Mouse (Mus musculus) adrenal gland, postnatal 0 days (tissue): ENCODE data around the gene Agbl1. TPM values are rescaled to one million over a fixed set of nuclear protein-coding genes. Genes with fewer than 3 reads are reported as not detected.

ENCODE experiments used
- polyA plus RNA-seq: library from polyadenylated mRNA; unstranded; fragments of >200 nt; fragmentation: Nextera tagmentation; extraction: Ambion mirVana; gene quantifications from 2 replicates; pipeline ENCODE4 v1.2.1, GENCODE M21; 2015

The Agbl1 gene
- not detected in 2 replicates for polyA plus RNA-seq

GRCm38 (mm10) chr7:76229311-76229937 is at the start of gene Agbl1:
Agbl1 (plus strand) TSS chr7:76229887.

